ENCODE assay signal across 7 mouse cellular contexts in genomic region chr2:90846597-90846954, GRCm38 (mm10). TPM values are rescaled to one million over a fixed set of nuclear protein-coding genes. Genes with fewer than 3 reads are reported as not detected.
DNase-seq lines count a peak whose midpoint lies in the region; ATAC-seq and TF ChIP-seq lines count a peak whose summit lies in the region.

No protein-coding gene starts in this region.

- H3K27me3 ChIP-seq in lung, embryonic 14.5 days (ENCODE audit: insufficient read depth, low read length): no peaks in the 10 kb centered on the region
- H3K27me3 ChIP-seq in embryonic facial prominence, embryonic 12.5 days: no peaks in the 10 kb centered on the region
- no peaks in the 10 kb centered on the region for H3K27me3 ChIP-seq in hindbrain, embryonic 13.5 days
- H3K27me3 ChIP-seq in midbrain, embryonic 11.5 days (ENCODE audit: control insufficient read depth, insufficient read depth, low read length): no peaks in the 10 kb centered on the region

- no peak for DNase-seq in lung, embryonic 14.5 days
- no peak for DNase-seq in lung, adult 18-20 months
- DNase-seq in midbrain, embryonic 11.5 days (ENCODE audit: low spot score, missing footprints): no peak
- DNase-seq in layer of hippocampus, adult 18-20 months (ENCODE audit: low spot score in 2 of 2): no peak
- DNase-seq in urinary bladder, postnatal 36 days (ENCODE audit: low spot score in 2 of 2): no peak

- peak; percentile 6; the same call in 1 of the 2 replicates for TF ChIP-seq CTCF in lung, embryonic 14.5 days (IDR thresholded peaks at IDR 0.05; ENCODE audit: low read depth)

- H3K9me3 ChIP-seq in lung, embryonic 14.5 days (ENCODE audit: low read depth, low read length): no peaks in the 10 kb centered on the region
- H3K9me3 ChIP-seq in embryonic facial prominence, embryonic 12.5 days: no peaks in the 10 kb centered on the region
- H3K9me3 ChIP-seq in hindbrain, embryonic 13.5 days: no peaks in the 10 kb centered on the region
- no peaks in the 10 kb centered on the region for H3K9me3 ChIP-seq in midbrain, embryonic 11.5 days (ENCODE audit: control insufficient read depth, low read length)

- H3K4me1 ChIP-seq in lung, embryonic 14.5 days (ENCODE audit: insufficient read depth): no peaks in the 10 kb centered on the region; the same call in 1 of the 2 replicates
- H3K4me1 ChIP-seq in embryonic facial prominence, embryonic 12.5 days: 0 out of 2 replicates have a peak, but pooled peaks cover 4% of the 10 kb centered on the region
- peaks cover 30% of the 10 kb centered on the region for H3K4me1 ChIP-seq in hindbrain, embryonic 13.5 days (replicated peaks)
- H3K4me1 ChIP-seq in midbrain, embryonic 11.5 days (ENCODE audit: control insufficient read depth, insufficient read depth, low read length): peaks cover 11% of the 10 kb centered on the region; the same call in 1 of the 2 replicates

- peak overlapping the region; percentile 84 for H3K4me2 ChIP-seq in lung, embryonic 14.5 days
- peak overlapping the region; percentile 61 for H3K4me2 ChIP-seq in embryonic facial prominence, embryonic 12.5 days (replicated peaks)
- peak overlapping the region; percentile 65 for H3K4me2 ChIP-seq in hindbrain, embryonic 13.5 days
- peak overlapping the region; percentile 59 for H3K4me2 ChIP-seq in midbrain, embryonic 11.5 days

- peak overlapping the region; percentile 85 for H3K4me3 ChIP-seq in lung, embryonic 14.5 days (ENCODE audit: low read depth, low read length)
- H3K4me3 ChIP-seq in embryonic facial prominence, embryonic 12.5 days: peak overlapping the region; percentile 80
- H3K4me3 ChIP-seq in hindbrain, embryonic 13.5 days: peak overlapping the region; percentile 63
- peak overlapping the region; percentile 73 for H3K4me3 ChIP-seq in midbrain, embryonic 11.5 days (ENCODE audit: low read depth, low read length)

- H3K9ac ChIP-seq in lung, embryonic 14.5 days: peak overlapping the region; percentile 45
- peak overlapping the region; percentile 56 for H3K9ac ChIP-seq in embryonic facial prominence, embryonic 12.5 days
- peak overlapping the region; percentile 87 for H3K9ac ChIP-seq in hindbrain, embryonic 13.5 days
- peak overlapping the region; percentile 83 for H3K9ac ChIP-seq in midbrain, embryonic 11.5 days (ENCODE audit: low read length)

- peak overlapping the region; percentile 56; the same call in 1 of the 2 replicates for H3K27ac ChIP-seq in lung, embryonic 14.5 days (ENCODE audit: low read depth)
- peak overlapping the region; percentile 61 for H3K27ac ChIP-seq in embryonic facial prominence, embryonic 12.5 days
- H3K27ac ChIP-seq in hindbrain, embryonic 13.5 days: peak overlapping the region; percentile 92
- peak overlapping the region; percentile 35; the same call in 1 of the 2 replicates for H3K27ac ChIP-seq in midbrain, embryonic 11.5 days (ENCODE audit: low read depth, low read length)

- ATAC-seq in lung, embryonic 14.5 days (ENCODE audit: insufficient read depth): no peak
- ATAC-seq in embryonic facial prominence, embryonic 12.5 days (ENCODE audit: insufficient number of reproducible peaks, insufficient read depth, low FRiP score, low TSS enrichment): peak; percentile 53; the same call in 1 of the 2 replicates
- peak; percentile 76 for ATAC-seq in hindbrain, embryonic 13.5 days (ENCODE audit: low FRiP score)
- no peak; the same call in 1 of the 2 replicates for ATAC-seq in midbrain, embryonic 11.5 days (ENCODE audit: low FRiP score)

- H3K36me3 ChIP-seq in lung, embryonic 14.5 days (ENCODE audit: insufficient read depth): peaks cover 20% of the 10 kb centered on the region
- H3K36me3 ChIP-seq in embryonic facial prominence, embryonic 12.5 days: peaks cover 16% of the 10 kb centered on the region
- peaks cover 15% of the 10 kb centered on the region for H3K36me3 ChIP-seq in hindbrain, embryonic 13.5 days
- peaks cover 10% of the 10 kb centered on the region for H3K36me3 ChIP-seq in midbrain, embryonic 11.5 days (ENCODE audit: control insufficient read depth, insufficient read depth, low read length)

- WGBS in lung, embryonic 14.5 days: under 1% methylated on average over 8 of the region's 8 CpGs
- 3% methylated on average over 8 of the region's 8 CpGs for WGBS in embryonic facial prominence, embryonic 12.5 days
- 3% methylated on average over 8 of the region's 8 CpGs for WGBS in hindbrain, embryonic 13.5 days
- WGBS in midbrain, embryonic 11.5 days: 3% methylated on average over 8 of the region's 8 CpGs

RNA-seq across cellular contexts. Expression of gene Mtch2, which starts 0.4 kb away (rescaled TPM):
- 228 and 241 TPM in 2 replicates for polyA plus RNA-seq in lung, embryonic 14.5 days (2014; fragmentation: Nextera tagmentation; extraction: Ambion mirVana)
- 191 and 198 TPM in 2 replicates for polyA plus RNA-seq in embryonic facial prominence, embryonic 12.5 days (2016; fragmentation: Nextera tagmentation; extraction: Ambion mirVana)
- polyA plus RNA-seq in hindbrain, embryonic 13.5 days (2015; fragmentation: Nextera tagmentation; extraction: Ambion mirVana): 258 and 261 TPM in 2 replicates
- polyA plus RNA-seq in midbrain, embryonic 11.5 days (2014; fragmentation: Nextera tagmentation; extraction: Ambion mirVana): 257 and 260 TPM in 2 replicates
- total RNA-seq in layer of hippocampus, adult 18-20 months (2021): 100 to 1,000 TPM; 102 to 110 TPM

RNA-seq across cellular contexts. Expression of gene C1qtnf4, which starts 39.1 kb away (rescaled TPM):
- 3.1 and 3.6 TPM in 2 replicates for polyA plus RNA-seq in lung, embryonic 14.5 days (2014; fragmentation: Nextera tagmentation; extraction: Ambion mirVana)
- polyA plus RNA-seq in embryonic facial prominence, embryonic 12.5 days (2016; fragmentation: Nextera tagmentation; extraction: Ambion mirVana): 21.8 and 25.9 TPM in 2 replicates
- polyA plus RNA-seq in hindbrain, embryonic 13.5 days (2015; fragmentation: Nextera tagmentation; extraction: Ambion mirVana): 31.2 and 46.2 TPM in 2 replicates
- 12.3 and 13.1 TPM in 2 replicates for polyA plus RNA-seq in midbrain, embryonic 11.5 days (2014; fragmentation: Nextera tagmentation; extraction: Ambion mirVana)
- total RNA-seq in layer of hippocampus, adult 18-20 months (2021): 100 to 1,000 TPM; 198 to 208 TPM

RNA-seq across cellular contexts. Expression of gene Kbtbd4, which starts 58.0 kb away (rescaled TPM):
- 28.7 and 32.5 TPM in 2 replicates for polyA plus RNA-seq in lung, embryonic 14.5 days (2014; fragmentation: Nextera tagmentation; extraction: Ambion mirVana)
- 51.1 and 53.7 TPM in 2 replicates for polyA plus RNA-seq in embryonic facial prominence, embryonic 12.5 days (2016; fragmentation: Nextera tagmentation; extraction: Ambion mirVana)
- polyA plus RNA-seq in hindbrain, embryonic 13.5 days (2015; fragmentation: Nextera tagmentation; extraction: Ambion mirVana): 56.2 and 61.6 TPM in 2 replicates
- 45.3 and 48.8 TPM in 2 replicates for polyA plus RNA-seq in midbrain, embryonic 11.5 days (2014; fragmentation: Nextera tagmentation; extraction: Ambion mirVana)
- 10 to 100 TPM; 37.1 to 37.9 TPM for total RNA-seq in layer of hippocampus, adult 18-20 months (2021)

RNA-seq across cellular contexts. Expression of gene Ndufs3, which starts 58.1 kb away (rescaled TPM):
- polyA plus RNA-seq in lung, embryonic 14.5 days (2014; fragmentation: Nextera tagmentation; extraction: Ambion mirVana): 186 and 198 TPM in 2 replicates
- 208 and 212 TPM in 2 replicates for polyA plus RNA-seq in embryonic facial prominence, embryonic 12.5 days (2016; fragmentation: Nextera tagmentation; extraction: Ambion mirVana)
- 212 and 215 TPM in 2 replicates for polyA plus RNA-seq in hindbrain, embryonic 13.5 days (2015; fragmentation: Nextera tagmentation; extraction: Ambion mirVana)
- polyA plus RNA-seq in midbrain, embryonic 11.5 days (2014; fragmentation: Nextera tagmentation; extraction: Ambion mirVana): 200 and 204 TPM in 2 replicates
- total RNA-seq in layer of hippocampus, adult 18-20 months (2021): 100 to 1,000 TPM; 225 to 240 TPM

Comparison
In these comparisons a context has a peak if more than half of its experiments do, and no peak if none do; other contexts are left out.
1. ATAC-seq: peak in embryonic facial prominence, embryonic 12.5 days (single experiment) and hindbrain, embryonic 13.5 days (single experiment); none in lung, embryonic 14.5 days (single experiment) and midbrain, embryonic 11.5 days (single experiment).
2. H3K27ac ChIP-seq: peak in every context shown above with its lines; median percentile 92 in hindbrain, embryonic 13.5 days; 61 in embryonic facial prominence, embryonic 12.5 days; 56 in lung, embryonic 14.5 days; 35 in midbrain, embryonic 11.5 days.
3. Peak in every context shown above with its lines, with median percentiles within 50 percentile points of each other: H3K4me2 ChIP-seq, H3K4me3 ChIP-seq and H3K9ac ChIP-seq.